Mouse (Mus musculus) liver, embryonic 13.5 days (tissue): ENCODE results near the gene Cog8. TPM values are rescaled to one million over a fixed set of nuclear protein-coding genes. Genes with fewer than 3 reads are reported as not detected.
A peak's percentile ranks its signal among the peaks of the same experiment; 100 is the strongest.

Source experiments
- ATAC-seq: fragments of 200-750 bp; cut with Nextera tagmentation; 2 replicates; pipeline ENCODE4 v1.8.0; 2017; ENCODE audit warnings: low read depth, mild to moderate bottlenecking, moderate number of reproducible peaks, moderate library complexity
- DNase-seq: peaks from one replicate; pipeline ENCODE4 v3.0.0; 2022
- H3K27ac ChIP-seq: fragments of 300-500 bp; sonication (generic); 2 replicates; pipeline ENCODE4 v1.5.1; 2015; ENCODE audit warnings: moderate library complexity, mild to moderate bottlenecking, inconsistent platforms
- H3K27me3 ChIP-seq: fragments of 300-500 bp; sonication (generic); 2 replicates; pipeline ENCODE4 v1.6.1; 2015; ENCODE audit warnings: mild to moderate bottlenecking, inconsistent platforms
- H3K36me3 ChIP-seq: fragments of 300-500 bp; sonication (generic); 2 replicates; pipeline ENCODE4 v1.6.1; 2015; ENCODE audit warnings: mild to moderate bottlenecking, inconsistent platforms
- H3K4me1 ChIP-seq: fragments of 300-500 bp; sonication (generic); replicated peaks from 2 replicates; pipeline ENCODE4 v1.6.1; 2015; ENCODE audit warnings: inconsistent platforms
- H3K4me2 ChIP-seq: fragments of 300-500 bp; sonication (generic); 2 replicates; pipeline ENCODE4 v1.6.1; 2015; ENCODE audit warnings: inconsistent platforms, mild to moderate bottlenecking, moderate library complexity
- H3K4me3 ChIP-seq: fragments of 300-500 bp; sonication (generic); replicated peaks from 2 replicates; pipeline ENCODE4 v1.5.1; 2015; ENCODE audit warnings: mild to moderate bottlenecking, inconsistent platforms
- H3K9ac ChIP-seq: fragments of 300-500 bp; sonication (generic); 2 replicates; pipeline ENCODE4 v1.6.1; 2015; ENCODE audit warnings: mild to moderate bottlenecking, inconsistent platforms
- H3K9me3 ChIP-seq: fragments of 300-500 bp; sonication (generic); replicated peaks from 2 replicates; pipeline ENCODE4 v1.6.1; 2016; ENCODE audit warnings: inconsistent platforms
- WGBS: fragments of 180-500 bp; shearing (Covaris S2); methylation state at CpG from one replicate; pipeline ENCODE4 v1.1.7; 2015; ENCODE audit not compliant: insufficient replicate concordance; 5-methylcytosine and 5-hydroxymethylcytosine counted together
- polyA plus RNA-seq: library from polyadenylated mRNA; unstranded; fragments of >200 nt; fragmentation: Nextera tagmentation; extraction: Ambion mirVana; gene quantifications from 2 replicates; pipeline ENCODE4 v1.2.1, GENCODE M21; 2015

Gene Cog8
- polyA plus RNA-seq, 1 experiment from 2014 or later, result 21.4 TPM

DNA sequence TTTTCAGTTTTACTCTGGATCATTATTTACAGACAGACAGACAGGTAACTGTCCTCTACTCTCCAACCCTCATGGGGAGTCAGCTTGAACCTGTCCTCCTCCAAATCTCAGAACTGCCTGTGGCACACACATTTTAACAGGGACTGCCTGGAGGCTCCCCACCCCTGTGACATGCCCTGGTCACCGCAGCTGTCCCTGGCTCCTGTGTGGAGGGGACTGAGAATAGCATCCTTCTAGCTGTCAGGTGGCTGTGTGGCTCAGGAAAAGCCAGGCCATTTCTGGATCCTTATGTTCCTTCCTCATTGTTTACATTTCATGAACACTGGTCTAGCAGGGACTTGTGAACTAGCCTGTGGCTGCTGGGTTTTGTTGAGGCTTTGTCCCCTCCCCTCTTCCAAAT, 17.6 kb upstream of the Cog8 start:
- WGBS, result 70% methylated on average over 1 of the region's 1 CpGs
- H3K4me2 ChIP-seq, result no peak overlapping the region
- ATAC-seq (no peak), DNase-seq (no peak)
- no peak overlapping the region for H3K27ac ChIP-seq
- no peak overlapping the region for H3K4me3 ChIP-seq
- H3K36me3 ChIP-seq, result peaks cover 78% of the 10 kb centered on the region
- H3K9ac ChIP-seq, result no peak overlapping the region
- no peaks in the 10 kb centered on the region for H3K27me3 ChIP-seq
- no peaks in the 10 kb centered on the region for H3K4me1 ChIP-seq
- no peaks in the 10 kb centered on the region for H3K9me3 ChIP-seq

- H3K9ac ChIP-seq, result no peak overlapping the region
- H3K4me1 ChIP-seq, result no peaks in the 10 kb centered on the region
- DNase-seq (no peak), ATAC-seq (no peak)
- H3K9me3 ChIP-seq, result no peaks in the 10 kb centered on the region
- no peak overlapping the region for H3K4me3 ChIP-seq
- H3K27ac ChIP-seq, result no peak overlapping the region
- H3K27me3 ChIP-seq, result no peaks in the 10 kb centered on the region
- H3K36me3 ChIP-seq, result peaks cover 78% of the 10 kb centered on the region
- 70% methylated on average over 4 of the region's 4 CpGs for WGBS
- no peak overlapping the region for H3K4me2 ChIP-seq
These were observed 17.2 kb upstream of the Cog8 start for GRCm38 (mm10) chr8:107073706-107074105.

GRCm38 (mm10) chr8:107065511-107066496, 9.3 kb upstream of the Cog8 start, which contains the start of gene Tmed6:
Gene Tmed6 (minus strand): TSS chr8:107065644.
- Histone ChIP-seq H3K27ac (no peak within 1 kb of the TSS), H3K4me1 (peaks cover 12% of the 10 kb centered on the region), H3K36me3 (peaks cover 19% of the 10 kb centered on the region), H3K4me2 (no peak within 1 kb of the TSS), H3K27me3 (no peaks in the 10 kb centered on the region), H3K4me3 (no peak within 1 kb of the TSS), H3K9ac (no peak within 1 kb of the TSS), H3K9me3 (no peaks in the 10 kb centered on the region)
- 49% methylated on average over 17 of the region's 17 CpGs for WGBS
- ATAC-seq, result peak; percentile 88
- peak; percentile 73 for DNase-seq

DNA sequence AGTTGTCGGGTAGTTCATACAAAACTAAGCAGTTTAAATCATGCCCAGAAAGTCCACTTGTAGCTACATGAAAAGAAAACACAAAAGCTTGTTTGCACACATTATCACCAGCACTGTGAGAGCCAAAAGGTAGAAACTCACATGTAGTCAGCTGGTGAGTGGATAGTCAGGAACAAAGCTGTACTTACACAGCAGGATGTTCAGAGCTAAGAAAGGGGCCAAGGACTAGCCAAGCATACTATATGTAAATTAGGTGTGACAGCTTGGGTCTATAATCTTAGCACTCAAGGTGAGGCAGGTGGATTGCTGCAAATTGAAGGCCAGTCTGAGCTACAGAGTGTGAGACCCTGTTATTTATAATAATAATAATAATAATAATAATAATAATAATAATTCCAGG, 6.1 kb upstream of the Cog8 start:
- Histone ChIP-seq H3K27me3 (no peaks in the 10 kb centered on the region), H3K4me3 (no peak overlapping the region), H3K36me3 (peaks cover 19% of the 10 kb centered on the region), H3K9me3 (no peaks in the 10 kb centered on the region), H3K27ac (no peak overlapping the region), H3K4me2 (no peak overlapping the region), H3K9ac (no peak overlapping the region), H3K4me1 (peaks cover 24% of the 10 kb centered on the region)
- no peak for DNase-seq
- 77% methylated on average over 1 of the region's 1 CpGs for WGBS
- ATAC-seq, result no peak

- under 1% methylated on average over 33 of the region's 33 CpGs for WGBS
- Histone ChIP-seq H3K27me3 (no peaks in the 10 kb centered on the region), H3K9me3 (no peaks in the 10 kb centered on the region), H3K4me2 (peak overlapping the region; percentile 92), H3K4me3 (peak overlapping the region; percentile 97), H3K27ac (peak overlapping the region; percentile 55), H3K36me3 (peaks cover 49% of the 10 kb centered on the region), H3K4me1 (peaks cover 32% of the 10 kb centered on the region), H3K9ac (peak overlapping the region; percentile 83)
- ATAC-seq, result peak; percentile 38
- no peak for DNase-seq
These were observed 482 bp upstream of the Cog8 start for GRCm38 (mm10) chr8:107056973-107057369.

DNA sequence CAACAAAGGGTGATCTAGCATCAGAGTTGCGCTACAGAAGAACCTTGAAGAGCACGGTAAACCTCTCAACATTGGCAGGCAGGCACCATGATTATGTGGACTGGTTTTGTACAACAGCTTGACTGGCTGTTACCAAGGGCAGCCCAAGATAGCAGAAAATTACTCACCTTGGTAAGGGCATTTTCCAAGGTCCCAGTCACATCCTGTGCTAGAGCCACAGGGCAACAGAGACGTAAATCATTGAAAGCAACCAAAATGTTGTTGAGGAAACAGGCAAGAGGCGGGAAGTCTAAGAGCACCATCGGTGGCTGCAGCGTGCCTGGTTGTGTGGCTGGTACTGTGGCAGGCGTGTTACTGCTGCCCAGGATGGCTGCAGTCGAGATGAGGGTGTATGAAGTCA, 4.4 kb downstream of the Cog8 start:
- no peak for ATAC-seq
- no peak for DNase-seq
- Histone ChIP-seq H3K36me3 (peaks cover 62% of the 10 kb centered on the region), H3K27me3 (no peaks in the 10 kb centered on the region), H3K27ac (no peak overlapping the region), H3K4me3 (no peak overlapping the region), H3K9ac (no peak overlapping the region), H3K9me3 (no peaks in the 10 kb centered on the region), H3K4me2 (no peak overlapping the region), H3K4me1 (peaks cover 43% of the 10 kb centered on the region)
- WGBS, result 88% methylated on average over 8 of the region's 8 CpGs

DNA sequence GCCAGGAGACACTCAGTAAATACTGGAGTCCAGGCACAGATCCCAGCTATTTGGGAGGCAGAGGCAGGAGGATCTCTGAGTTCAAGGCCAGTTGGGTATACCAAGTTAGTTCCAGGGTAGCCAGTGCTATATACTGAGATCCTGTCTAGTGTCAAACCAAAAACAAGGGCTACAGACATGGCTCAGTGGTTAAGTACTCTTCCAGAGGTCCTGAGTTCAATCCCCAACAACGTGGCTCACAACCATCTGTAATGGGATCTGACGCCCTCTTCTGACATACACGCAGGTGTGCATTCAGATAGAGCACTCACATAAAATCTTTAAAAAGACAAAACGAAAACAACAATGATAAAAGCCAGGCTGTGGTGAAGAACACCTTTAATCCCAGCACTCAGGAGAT, 7.0 kb downstream of the Cog8 start:
- H3K4me3 ChIP-seq, result peak overlapping the region; percentile 79
- WGBS, result 78% methylated on average over 4 of the region's 4 CpGs
- DNase-seq (no peak), ATAC-seq (no peak)
- H3K9ac ChIP-seq, result no peak overlapping the region
- H3K27me3 ChIP-seq, result no peaks in the 10 kb centered on the region
- H3K27ac ChIP-seq, result peak overlapping the region; percentile 81; the same call in 1 of the 2 replicates
- peaks cover 43% of the 10 kb centered on the region for H3K4me1 ChIP-seq
- peak overlapping the region; percentile 90 for H3K4me2 ChIP-seq
- H3K36me3 ChIP-seq, result peaks cover 83% of the 10 kb centered on the region
- no peaks in the 10 kb centered on the region for H3K9me3 ChIP-seq

DNA sequence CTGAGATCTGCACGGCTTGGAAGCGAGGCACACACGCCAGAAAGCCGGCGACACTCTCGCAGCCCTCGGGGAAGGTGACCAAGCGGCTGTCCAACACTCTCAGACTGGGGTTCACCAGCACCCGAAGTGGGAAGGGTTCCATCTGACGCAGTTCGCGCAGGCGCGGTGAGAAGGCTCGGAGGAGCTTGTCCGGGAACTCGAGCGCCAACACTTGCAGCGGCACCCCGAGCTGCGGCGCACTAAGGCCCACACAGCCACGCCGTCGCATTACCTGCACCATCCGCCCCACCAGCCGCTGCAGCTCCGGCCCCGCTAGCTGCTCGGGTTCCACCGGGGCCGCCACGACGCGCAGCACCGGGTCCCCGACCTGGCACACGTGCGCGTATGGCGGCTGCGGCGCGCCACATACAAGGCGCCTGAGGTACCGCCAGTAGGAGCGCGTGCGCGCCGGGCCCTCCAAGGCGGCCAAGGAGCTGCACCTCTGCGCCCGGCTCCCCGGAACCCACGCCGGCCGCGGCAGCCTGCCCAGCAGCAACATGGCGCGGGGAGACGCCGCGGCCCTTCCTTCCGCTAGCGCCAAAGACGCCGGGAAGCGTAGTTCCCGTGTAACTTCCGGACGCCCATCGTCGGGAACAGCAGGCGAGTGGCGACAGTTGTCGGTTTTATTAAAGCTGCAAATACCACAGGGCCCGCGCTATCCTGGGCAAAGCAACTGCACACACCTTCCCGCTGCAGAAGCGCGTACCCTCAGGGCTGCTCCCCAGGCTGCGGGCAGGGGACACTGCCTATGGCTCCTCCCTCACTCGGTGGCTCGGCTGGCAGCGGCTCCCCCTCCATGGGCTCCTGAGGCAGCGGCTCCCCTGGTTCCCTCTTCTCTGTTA, 8.2 kb downstream of the Cog8 start, which contains the start of gene Pdf:
Gene Pdf, minus strand, starts transcription at position 554 of the 881 bp plus-strand sequence.
- under 1% methylated on average over 87 of the region's 87 CpGs for WGBS
- Histone ChIP-seq H3K9me3 (no peaks in the 10 kb centered on the region), H3K36me3 (peaks cover 83% of the 10 kb centered on the region), H3K9ac (peak within 1 kb of the TSS; percentile 85), H3K27me3 (no peaks in the 10 kb centered on the region), H3K4me1 (peaks cover 43% of the 10 kb centered on the region), H3K27ac (peak within 1 kb of the TSS; percentile 81), H3K4me3 (peak within 1 kb of the TSS; percentile 79), H3K4me2 (peak within 1 kb of the TSS; percentile 90)
- peak; percentile 82 for ATAC-seq
- DNase-seq, result peak; percentile 68

GRCm38 (mm10) chr8:107046976-107047375, 9.5 kb downstream of the Cog8 start:
- DNase-seq (no peak), ATAC-seq (no peak)
- H3K27ac ChIP-seq, result no peak overlapping the region
- no peaks in the 10 kb centered on the region for H3K9me3 ChIP-seq
- H3K9ac ChIP-seq, result no peak overlapping the region
- WGBS, result 66% methylated on average over 5 of the region's 5 CpGs
- peak overlapping the region; percentile 90 for H3K4me2 ChIP-seq
- no peaks in the 10 kb centered on the region for H3K27me3 ChIP-seq
- H3K4me1 ChIP-seq, result peaks cover 43% of the 10 kb centered on the region
- peak overlapping the region; percentile 79; the same call in 1 of the 2 replicates for H3K4me3 ChIP-seq
- H3K36me3 ChIP-seq, result peaks cover 83% of the 10 kb centered on the region

- DNase-seq (no peak), ATAC-seq (no peak)
- Histone ChIP-seq H3K9me3 (no peaks in the 10 kb centered on the region), H3K36me3 (peaks cover 83% of the 10 kb centered on the region), H3K27ac (no peak overlapping the region), H3K9ac (no peak overlapping the region), H3K4me1 (peaks cover 41% of the 10 kb centered on the region), H3K4me3 (no peak overlapping the region), H3K4me2 (no peak overlapping the region), H3K27me3 (no peaks in the 10 kb centered on the region)
- 78% methylated on average over 6 of the region's 6 CpGs for WGBS
These were observed 11.0 kb downstream of the Cog8 start for GRCm38 (mm10) chr8:107045478-107045877.

DNA sequence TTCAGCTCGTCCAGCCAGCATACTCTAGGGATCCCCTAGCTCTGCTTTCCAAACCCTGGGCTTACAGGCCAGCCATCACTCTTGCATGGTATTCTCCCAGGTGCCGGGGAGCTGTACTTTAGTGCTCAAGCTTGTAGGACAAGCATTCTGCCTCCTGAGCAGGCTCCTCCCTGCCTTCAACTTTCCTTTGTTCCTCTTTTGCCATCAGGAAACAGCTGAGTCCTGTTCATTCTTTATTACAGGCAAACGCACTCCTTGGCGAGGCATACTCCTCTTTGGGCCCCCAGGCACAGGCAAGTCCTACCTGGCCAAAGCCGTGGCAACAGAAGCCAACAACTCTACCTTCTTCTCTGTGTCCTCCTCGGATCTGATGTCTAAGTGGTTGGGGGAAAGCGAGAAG, 15.9 kb downstream of the Cog8 start:
- H3K4me3 ChIP-seq, result no peak overlapping the region
- 55% methylated on average over 7 of the region's 7 CpGs for WGBS
- no peak for ATAC-seq

More for the DNA sequence above, 15.9 kb downstream of the Cog8 start:
- H3K36me3 ChIP-seq, result peaks cover 82% of the 10 kb centered on the region
- DNase-seq, result no peak
- H3K9me3 ChIP-seq, result no peaks in the 10 kb centered on the region
- H3K27ac ChIP-seq, result no peak overlapping the region
- peaks cover 1% of the 10 kb centered on the region; the same call in 1 of the 2 replicates for H3K4me1 ChIP-seq
- no peak overlapping the region for H3K4me2 ChIP-seq
- H3K9ac ChIP-seq, result no peak overlapping the region
- no peaks in the 10 kb centered on the region for H3K27me3 ChIP-seq
